Mouse (Mus musculus) neural tube, postnatal 0 days (tissue): ENCODE results near the gene Bag1. TPM values are rescaled to one million over a fixed set of nuclear protein-coding genes. Genes with fewer than 3 reads are reported as not detected.

Experiments
- microRNA-seq: library from miRNA; unstranded; fragments of <30 nt; microRNA quantifications from one replicate; pipeline ENCODE4, GENCODE M21; 2016
- polyA plus RNA-seq: library from polyadenylated mRNA; unstranded; fragments of >200 nt; fragmentation: Nextera tagmentation; extraction: Ambion mirVana; gene quantifications from 2 replicates; pipeline ENCODE4 v1.2.1, GENCODE M21; 2015

Bag1 gene
- 203 and 219 TPM in 2 replicates for polyA plus RNA-seq

GRCm38 (mm10) chr4:40948160-40948708 is at the start of gene Bag1, which contains the start of gene Chmp5:
Gene Bag1, minus strand, starts transcription at chr4:40948294.
Gene Chmp5, plus strand, starts transcription at chr4:40948407.

GRCm38 (mm10) chr4:40970842-40971701 is 23.0 kb upstream of the Bag1 start, which contains the start of gene Nfx1:
Gene Nfx1, plus strand, starts transcription at chr4:40970906.

GRCm38 (mm10) chr4:40919785-40920184 is 28.3 kb downstream of the Bag1 start, which contains the start of gene Spink4:
Gene Spink4, plus strand, starts transcription at chr4:40920052.

Small RNA genes within 50 kb of the gene (microRNA-seq; reads per million reads assigned to microRNA genes)
- 2.9 reads per million, percentile 1 among the genes with 10 or more reads in this experiment for gene Mir3094

Other genes starting within 250 kb of the Bag1 start
- gene Aptx, start 245.1 kb downstream of the Bag1 start, polyA plus RNA-seq = 33.6 and 38.3 TPM in 2 replicates
- 563 and 606 TPM in 2 replicates for gene Dnaja1, start 226.1 kb downstream of the Bag1 start, polyA plus RNA-seq
- 88.7 and 90.5 TPM in 2 replicates for gene Smu1, start 190.4 kb downstream of the Bag1 start, polyA plus RNA-seq
- 6.8 and 7.7 TPM in 2 replicates for gene B4galt1, start 94.3 kb downstream of the Bag1 start, polyA plus RNA-seq
- not detected in 2 replicates for gene Spink4, start 28.2 kb downstream of the Bag1 start, polyA plus RNA-seq
- 129 and 135 TPM in 2 replicates for gene Chmp5, start 113 bp upstream of the Bag1 start, polyA plus RNA-seq
- gene Nfx1, start 22.6 kb upstream of the Bag1 start, polyA plus RNA-seq = 58.4 and 60.5 TPM in 2 replicates
- not detected in 2 replicates for gene Aqp7, start 99.8 kb upstream of the Bag1 start, polyA plus RNA-seq
- 0.15 TPM in 1 of 2 replicates, not detected in the other for gene Aqp3, start 149.9 kb upstream of the Bag1 start, polyA plus RNA-seq
- 27.7 and 33.3 TPM in 2 replicates for gene Nol6, start 176.2 kb upstream of the Bag1 start, polyA plus RNA-seq
- 51.4 and 54.4 TPM in 2 replicates for gene Ube2r2, start 187.4 kb upstream of the Bag1 start, polyA plus RNA-seq